Mouse (Mus musculus) lung, postnatal 36 days (tissue): ENCODE data around the gene Senp1.

Experiments used
- DNase-seq: peaks from one replicate; pipeline ENCODE4 v3.0.0; 2022; ENCODE audit warnings: mixed read lengths

Gene Senp1

GRCm38 (mm10) chr15:98107230-98107629 lies 13.7 kb upstream of the Senp1 start:
- no peak for DNase-seq

GRCm38 (mm10) chr15:98106506-98106905 lies 13.0 kb upstream of the Senp1 start:
- DNase-seq: no peak

- DNase-seq: no peak
Measured at GRCm38 (mm10) chr15:98102401-98102800, 8.9 kb upstream of the Senp1 start.

- no peak for DNase-seq
Measured at GRCm38 (mm10) chr15:98098519-98098918, 5.0 kb upstream of the Senp1 start.

- no peak for DNase-seq
Measured at GRCm38 (mm10) chr15:98096957-98097356, 3.4 kb upstream of the Senp1 start.

GRCm38 (mm10) chr15:98094905-98095304 lies 1.4 kb upstream of the Senp1 start:
- DNase-seq: no peak

GRCm38 (mm10) chr15:98092372-98093120 lies 998 bp downstream of the Senp1 start, which contains the start of gene Pfkm:
Pfkm (plus strand) TSS chr15:98092589.
- no peak for DNase-seq

GRCm38 (mm10) chr15:98091841-98092240 lies 1.7 kb downstream of the Senp1 start:
- no peak for DNase-seq

- peak; percentile 69 for DNase-seq
Measured at GRCm38 (mm10) chr15:98089421-98090183, 3.9 kb downstream of the Senp1 start.

GRCm38 (mm10) chr15:98088889-98089288 lies 4.7 kb downstream of the Senp1 start:
- DNase-seq: no peak

- no peak for DNase-seq
Measured at GRCm38 (mm10) chr15:98076901-98077300, 16.6 kb downstream of the Senp1 start.

GRCm38 (mm10) chr15:98075034-98075433 lies 18.5 kb downstream of the Senp1 start:
- DNase-seq: peak; percentile 27

- DNase-seq: no peak
Measured at GRCm38 (mm10) chr15:98074521-98074920, 19.0 kb downstream of the Senp1 start.

GRCm38 (mm10) chr15:98070376-98070775 lies 23.2 kb downstream of the Senp1 start:
- no peak for DNase-seq

- DNase-seq: no peak
Measured at GRCm38 (mm10) chr15:98069566-98070245, 23.8 kb downstream of the Senp1 start.

GRCm38 (mm10) chr15:98068506-98068905 lies 25.0 kb downstream of the Senp1 start:
- no peak for DNase-seq

GRCm38 (mm10) chr15:98067492-98067891 lies 26.1 kb downstream of the Senp1 start:
- no peak for DNase-seq

- DNase-seq: no peak
Measured at GRCm38 (mm10) chr15:98066602-98067001, 26.9 kb downstream of the Senp1 start.

- DNase-seq: no peak
Measured at GRCm38 (mm10) chr15:98065881-98066280, 27.7 kb downstream of the Senp1 start.

GRCm38 (mm10) chr15:98055246-98055645 lies 38.3 kb downstream of the Senp1 start:
- peak; percentile 40 for DNase-seq

GRCm38 (mm10) chr15:98051685-98052084 lies 41.9 kb downstream of the Senp1 start:
- DNase-seq: no peak

- no peak for DNase-seq
Measured at GRCm38 (mm10) chr15:98048918-98049700, 44.4 kb downstream of the Senp1 start.

GRCm38 (mm10) chr15:98044387-98044786 lies 49.2 kb downstream of the Senp1 start:
- DNase-seq: no peak
